Mouse (Mus musculus): Measurements from ENCODE around the gene Zbtb33. TPM values are rescaled to one million over a fixed set of nuclear protein-coding genes. Genes with fewer than 3 reads are reported as not detected.

The Zbtb33 gene
- polyA plus RNA-seq, 1 experiment from 2014 or later, result 6.6 TPM

- ATAC-seq, result no peak
- Histone ChIP-seq H3K27me3 (no peaks in the 10 kb centered on the region), H3K9me3 (no peaks in the 10 kb centered on the region), H3K4me1 (replicated peaks) (no peaks in the 10 kb centered on the region), H3K36me3 (no peaks in the 10 kb centered on the region), H3K27ac (no peak overlapping the region), H3K9ac (replicated peaks) (no peak overlapping the region), H3K4me3 (replicated peaks) (no peak overlapping the region), H3K4me2 (replicated peaks) (no peak overlapping the region)
- WGBS, result 71% methylated on average over 1 of the region's 1 CpGs
These were observed 17.8 kb downstream of the Zbtb33 start for GRCm38 (mm10) chrX:38207392-38207791.

- Histone ChIP-seq H3K36me3 (no peaks in the 10 kb centered on the region), H3K4me3 (replicated peaks) (no peak overlapping the region), H3K9me3 (no peaks in the 10 kb centered on the region), H3K27me3 (no peaks in the 10 kb centered on the region), H3K4me1 (replicated peaks) (no peaks in the 10 kb centered on the region), H3K27ac (no peak overlapping the region), H3K4me2 (replicated peaks) (no peak overlapping the region), H3K9ac (replicated peaks) (no peak overlapping the region)
- ATAC-seq, result no peak
- WGBS, result 81% methylated on average over 8 of the region's 9 CpGs
These were observed 27.5 kb downstream of the Zbtb33 start for GRCm38 (mm10) chrX:38216986-38217675.

GRCm38 (mm10) chrX:38217676-38217991 lies 28.0 kb downstream of the Zbtb33 start:
- 73% methylated on average over 2 of the region's 2 CpGs for WGBS
- Histone ChIP-seq H3K4me2 (replicated peaks) (no peak overlapping the region), H3K27ac (no peak overlapping the region), H3K9ac (replicated peaks) (no peak overlapping the region), H3K36me3 (no peaks in the 10 kb centered on the region), H3K9me3 (no peaks in the 10 kb centered on the region), H3K4me1 (replicated peaks) (no peaks in the 10 kb centered on the region), H3K4me3 (replicated peaks) (no peak overlapping the region), H3K27me3 (no peaks in the 10 kb centered on the region)
- no peak for ATAC-seq

GRCm38 (mm10) chrX:38222757-38223156 lies 33.2 kb downstream of the Zbtb33 start:
- H3K27me3 ChIP-seq, result no peaks in the 10 kb centered on the region
- no peak overlapping the region for H3K4me2 ChIP-seq (replicated peaks)
- H3K27ac ChIP-seq, result no peak overlapping the region
- ATAC-seq, result no peak
- H3K4me3 ChIP-seq (replicated peaks), result no peak overlapping the region
- no peaks in the 10 kb centered on the region for H3K4me1 ChIP-seq (replicated peaks)
- no peaks in the 10 kb centered on the region for H3K36me3 ChIP-seq
- H3K9ac ChIP-seq (replicated peaks), result no peak overlapping the region
- 66% methylated on average over 2 of the region's 2 CpGs for WGBS
- H3K9me3 ChIP-seq, result no peaks in the 10 kb centered on the region

GRCm38 (mm10) chrX:38229888-38230287 lies 40.3 kb downstream of the Zbtb33 start:
- no peak overlapping the region for H3K4me2 ChIP-seq (replicated peaks)
- no peak for ATAC-seq
- 91% methylated on average over 1 of the region's 1 CpGs for WGBS

GRCm38 (mm10) chrX:38237731-38238130 lies 48.1 kb downstream of the Zbtb33 start:
- ATAC-seq, result no peak
- H3K4me3 ChIP-seq (replicated peaks), result no peak overlapping the region
- no peak overlapping the region for H3K4me2 ChIP-seq (replicated peaks)
- WGBS, result 18% methylated on average over 2 of the region's 2 CpGs
- no peaks in the 10 kb centered on the region for H3K27me3 ChIP-seq
- no peak overlapping the region for H3K9ac ChIP-seq (replicated peaks)
- H3K36me3 ChIP-seq, result no peaks in the 10 kb centered on the region
- H3K27ac ChIP-seq, result no peak overlapping the region
- no peaks in the 10 kb centered on the region for H3K9me3 ChIP-seq
- no peaks in the 10 kb centered on the region for H3K4me1 ChIP-seq (replicated peaks)

More at GRCm38 (mm10) chrX:38229888-38230287, 40.3 kb downstream of the Zbtb33 start:
- Histone ChIP-seq H3K27me3 (no peaks in the 10 kb centered on the region), H3K27ac (no peak overlapping the region), H3K36me3 (no peaks in the 10 kb centered on the region), H3K9ac (replicated peaks) (no peak overlapping the region), H3K4me3 (replicated peaks) (no peak overlapping the region), H3K9me3 (no peaks in the 10 kb centered on the region), H3K4me1 (replicated peaks) (no peaks in the 10 kb centered on the region)

Small RNAs within 50 kb of the gene (microRNA-seq; reads per million reads assigned to microRNA genes)
- gene Mir3110, result not detected

Other genes starting within 250 kb of the Zbtb33 start
- not detected in 2 replicates for gene Btg1-ps1, start 171.0 kb upstream of the Zbtb33 start, polyA plus RNA-seq (2015; fragmentation: Nextera tagmentation; extraction: Ambion mirVana)
- not detected in 2 replicates for gene Btg1-ps2, start 146.7 kb upstream of the Zbtb33 start, polyA plus RNA-seq (2015; fragmentation: Nextera tagmentation; extraction: Ambion mirVana)
- gene Rhox10, start 123.3 kb upstream of the Zbtb33 start, polyA plus RNA-seq (2015; fragmentation: Nextera tagmentation; extraction: Ambion mirVana), result not detected in 2 replicates
- not detected in 2 replicates for gene Rhox11, start 104.7 kb upstream of the Zbtb33 start, polyA plus RNA-seq (2015; fragmentation: Nextera tagmentation; extraction: Ambion mirVana)
- not detected in 2 replicates for gene Rhox12, start 78.9 kb upstream of the Zbtb33 start, polyA plus RNA-seq (2015; fragmentation: Nextera tagmentation; extraction: Ambion mirVana)
- gene Rhox13, start 68.6 kb upstream of the Zbtb33 start, polyA plus RNA-seq (2015; fragmentation: Nextera tagmentation; extraction: Ambion mirVana), result not detected in 2 replicates
- 17.5 and 21.9 TPM in 2 replicates for gene Tmem255a, start 62.6 kb downstream of the Zbtb33 start, polyA plus RNA-seq (2015; fragmentation: Nextera tagmentation; extraction: Ambion mirVana)
- not detected in 2 replicates for gene Atp1b4, start 126.4 kb downstream of the Zbtb33 start, polyA plus RNA-seq (2015; fragmentation: Nextera tagmentation; extraction: Ambion mirVana)

All from midbrain, embryonic 13.5 days (tissue).